Mouse (Mus musculus) stomach, adult 2 months (tissue): Measurements from ENCODE around the gene Fam98b. TPM values are rescaled to one million over a fixed set of nuclear protein-coding genes. Genes with fewer than 3 reads are reported as not detected.

ENCODE experiments used
- polyA plus RNA-seq: library from polyadenylated mRNA; depleted of rRNA; stranded (reverse); fragments of >200 nt; gene quantifications from 2 replicates; pipeline ENCODE4 v1.2.3, GENCODE M21; 2012; rRNA removed

Gene Fam98b
- polyA plus RNA-seq, result 0.30 and 1.2 TPM in 2 replicates

GRCm38 (mm10) chr2:117249255-117250000 is at the start of gene Fam98b:
Gene Fam98b, plus strand, starts transcription at chr2:117249739.

Other genes starting within 250 kb of the Fam98b start
- gene Spred1, start 128.4 kb upstream of the Fam98b start, polyA plus RNA-seq, result 1.4 and 1.6 TPM in 2 replicates
- 0.93 and 1.2 TPM in 2 replicates for gene Rasgrp1, start 93.3 kb downstream of the Fam98b start, polyA plus RNA-seq